Mouse (Mus musculus): ENCODE data around the gene Pdzrn4. TPM values are rescaled to one million over a fixed set of nuclear protein-coding genes. Genes with fewer than 3 reads are reported as not detected.

Gene Pdzrn4
- polyA plus RNA-seq, 1 experiment from 2014 or later: 24.0 TPM

GRCm38 (mm10) chr15:92759001-92759400, 362.3 kb downstream of the Pdzrn4 start:
- no peaks in the 10 kb centered on the region for H3K36me3 ChIP-seq
- no peak overlapping the region for H3K27ac ChIP-seq (replicated peaks)
- 80% methylated on average over 8 of the region's 8 CpGs for WGBS
- H3K4me2 ChIP-seq: no peak overlapping the region
- H3K4me1 ChIP-seq (replicated peaks): peaks cover 4% of the 10 kb centered on the region
- no peaks in the 10 kb centered on the region for H3K9me3 ChIP-seq
- no peak overlapping the region for H3K4me3 ChIP-seq
- H3K9ac ChIP-seq: no peak overlapping the region
- no peaks in the 10 kb centered on the region for H3K27me3 ChIP-seq
- ATAC-seq (ENCODE audit: low read depth): no peak

GRCm38 (mm10) chr15:92763303-92763702, 366.6 kb downstream of the Pdzrn4 start:
- no peaks in the 10 kb centered on the region for H3K4me1 ChIP-seq (replicated peaks)
- ATAC-seq (ENCODE audit: low read depth): no peak
- H3K4me3 ChIP-seq: no peak overlapping the region
- H3K9ac ChIP-seq: no peak overlapping the region
- no peaks in the 10 kb centered on the region for H3K9me3 ChIP-seq
- no peaks in the 10 kb centered on the region for H3K27me3 ChIP-seq
- no peak overlapping the region for H3K4me2 ChIP-seq
- H3K27ac ChIP-seq (replicated peaks): no peak overlapping the region
- no peaks in the 10 kb centered on the region for H3K36me3 ChIP-seq
- 88% methylated on average over 5 of the region's 5 CpGs for WGBS

GRCm38 (mm10) chr15:92769535-92769934, 372.9 kb downstream of the Pdzrn4 start:
- Histone ChIP-seq H3K4me1 (replicated peaks) (no peaks in the 10 kb centered on the region), H3K27me3 (no peaks in the 10 kb centered on the region), H3K4me2 (no peak overlapping the region), H3K9me3 (no peaks in the 10 kb centered on the region), H3K9ac (no peak overlapping the region), H3K36me3 (peaks cover 15% of the 10 kb centered on the region), H3K4me3 (no peak overlapping the region), H3K27ac (replicated peaks) (no peak overlapping the region)
- 88% methylated on average over 15 of the region's 15 CpGs for WGBS
- no peak for ATAC-seq (ENCODE audit: low read depth)

GRCm38 (mm10) chr15:92788036-92788435, 391.4 kb downstream of the Pdzrn4 start:
- H3K9ac ChIP-seq: no peak overlapping the region
- H3K4me3 ChIP-seq: no peak overlapping the region
- ATAC-seq (ENCODE audit: low read depth): no peak
- H3K9me3 ChIP-seq: no peaks in the 10 kb centered on the region
- no peaks in the 10 kb centered on the region for H3K27me3 ChIP-seq
- no peak overlapping the region for H3K27ac ChIP-seq (replicated peaks)
- H3K4me1 ChIP-seq (replicated peaks): no peaks in the 10 kb centered on the region
- 82% methylated on average over 14 of the region's 14 CpGs for WGBS
- no peaks in the 10 kb centered on the region for H3K36me3 ChIP-seq
- H3K4me2 ChIP-seq: no peak overlapping the region

- Histone ChIP-seq H3K9ac (no peak overlapping the region), H3K27me3 (no peaks in the 10 kb centered on the region), H3K4me3 (no peak overlapping the region), H3K4me1 (replicated peaks) (no peaks in the 10 kb centered on the region), H3K36me3 (no peaks in the 10 kb centered on the region), H3K4me2 (no peak overlapping the region), H3K9me3 (no peaks in the 10 kb centered on the region), H3K27ac (replicated peaks) (no peak overlapping the region)
- no peak for ATAC-seq (ENCODE audit: low read depth)
- WGBS: 91% methylated on average over 3 of the region's 3 CpGs
Observed at GRCm38 (mm10) chr15:92794275-92794674, 397.6 kb downstream of the Pdzrn4 start.

GRCm38 (mm10) chr15:92805934-92806333, 409.3 kb downstream of the Pdzrn4 start:
- no peaks in the 10 kb centered on the region for H3K36me3 ChIP-seq
- H3K27me3 ChIP-seq: no peaks in the 10 kb centered on the region
- H3K9ac ChIP-seq: no peak overlapping the region
- no peak overlapping the region for H3K4me3 ChIP-seq
- WGBS: 47% methylated on average over 3 of the region's 3 CpGs
- no peak overlapping the region for H3K4me2 ChIP-seq
- no peaks in the 10 kb centered on the region for H3K9me3 ChIP-seq
- peaks cover 4% of the 10 kb centered on the region; the same call in 1 of the 2 replicates for H3K4me1 ChIP-seq (replicated peaks)
- H3K27ac ChIP-seq (replicated peaks): no peak overlapping the region
- ATAC-seq (ENCODE audit: low read depth): no peak

GRCm38 (mm10) chr15:92806352-92806751, 409.7 kb downstream of the Pdzrn4 start:
- Histone ChIP-seq H3K27ac (replicated peaks) (no peak overlapping the region), H3K27me3 (no peaks in the 10 kb centered on the region), H3K36me3 (no peaks in the 10 kb centered on the region), H3K9me3 (no peaks in the 10 kb centered on the region), H3K9ac (no peak overlapping the region), H3K4me1 (replicated peaks) (peaks cover 4% of the 10 kb centered on the region; the same call in 1 of the 2 replicates), H3K4me2 (no peak overlapping the region), H3K4me3 (no peak overlapping the region)
- WGBS: 85% methylated on average over 1 of the region's 1 CpGs
- ATAC-seq (ENCODE audit: low read depth): no peak
